Mouse (Mus musculus) lung, postnatal 0 days (tissue): ENCODE data around the gene Crtc2. TPM values are rescaled to one million over a fixed set of nuclear protein-coding genes. Genes with fewer than 3 reads are reported as not detected.

Experiments used
- ATAC-seq: fragments of 200-750 bp; cut with Nextera tagmentation; 2 replicates; pipeline ENCODE4 v1.8.0; 2017; ENCODE audit warnings: moderate library complexity
- DNase-seq: peaks from one replicate; pipeline ENCODE4 v3.0.0-alpha.2; 2016; ENCODE audit warnings: low spot score
- H3K27ac ChIP-seq: fragments of 300-500 bp; sonication (generic); 2 replicates; pipeline ENCODE4 v1.5.1; 2014; ENCODE audit warnings: antibody characterized with exemption, mild to moderate bottlenecking, low read length, mixed read lengths
- H3K27me3 ChIP-seq: fragments of 300-500 bp; sonication (generic); replicated peaks from 2 replicates; pipeline ENCODE4 v1.6.1; 2014; ENCODE audit warnings: low read length, mixed read lengths; ENCODE audit not compliant: insufficient read depth
- H3K36me3 ChIP-seq: fragments of 300-500 bp; sonication (generic); 2 replicates; pipeline ENCODE4 v1.6.1; 2014; ENCODE audit warnings: low read length, mixed read lengths; ENCODE audit not compliant: insufficient read depth
- H3K4me1 ChIP-seq: fragments of 300-500 bp; sonication (generic); 2 replicates; pipeline ENCODE4 v1.6.1; 2014; ENCODE audit warnings: antibody characterized with exemption, low read depth, low read length, mixed read lengths; ENCODE audit not compliant: insufficient read depth
- H3K4me2 ChIP-seq: fragments of 300-500 bp; sonication (generic); replicated peaks from 2 replicates; pipeline ENCODE4 v1.6.1; 2014; ENCODE audit warnings: low read depth, mild to moderate bottlenecking, low read length, moderate library complexity, mixed read lengths
- H3K4me3 ChIP-seq: fragments of 300-500 bp; sonication (generic); 2 replicates; pipeline ENCODE4 v1.5.1; 2014; ENCODE audit warnings: low read depth, low read length
- H3K9ac ChIP-seq: fragments of 300-500 bp; sonication (generic); replicated peaks from 2 replicates; pipeline ENCODE4 v1.6.1; 2014; ENCODE audit warnings: low read depth, mild to moderate bottlenecking
- H3K9me3 ChIP-seq: fragments of 300-500 bp; sonication (generic); 2 replicates; pipeline ENCODE4 v1.6.1; 2016; ENCODE audit warnings: low read length, mixed read lengths
- CTCF ChIP-seq: IDR thresholded peaks from 2 replicates; pipeline ENCODE4 v1.5.1; 2016; ENCODE audit warnings: antibody characterized with exemption, mild to moderate bottlenecking
- EP300 ChIP-seq: IDR thresholded peaks from 2 replicates; pipeline ENCODE4 v1.6.1; 2016; ENCODE audit warnings: antibody characterized with exemption, mild to moderate bottlenecking, control low read depth
- WGBS: fragments of 180-500 bp; shearing (Covaris S2); extraction: QIAGEN DNeasy Blood & Tissue Kit; methylation state at CpG from one replicate; pipeline ENCODE4 v1.1.7; 2014; 5-methylcytosine and 5-hydroxymethylcytosine counted together
- polyA plus RNA-seq: library from polyadenylated mRNA; unstranded; fragments of >200 nt; fragmentation: Nextera tagmentation; extraction: Ambion mirVana; gene quantifications from 2 replicates; pipeline ENCODE4 v1.2.1, GENCODE M21; 2015

The Crtc2 gene
- 11.9 and 16.2 TPM in 2 replicates for polyA plus RNA-seq

- Histone ChIP-seq H3K27me3 (no peaks in the 10 kb centered on the region), H3K4me1 (peaks cover 11% of the 10 kb centered on the region; the same call in 1 of the 2 replicates), H3K4me2 (peak within 1 kb of the TSS; percentile 72), H3K36me3 (peaks cover 4% of the 10 kb centered on the region; the same call in 1 of the 2 replicates), H3K9ac (peak within 1 kb of the TSS; percentile 91), H3K27ac (peak within 1 kb of the TSS; percentile 90), H3K9me3 (no peaks in the 10 kb centered on the region), H3K4me3 (peak within 1 kb of the TSS; percentile 81)
- WGBS: under 1% methylated on average over 38 of the region's 40 CpGs
- peak; percentile 99 for DNase-seq
- TF ChIP-seq CTCF: no peak
- TF ChIP-seq EP300: no peak
- ATAC-seq: peak; percentile 99
Observed at GRCm38 (mm10) chr3:90253653-90254418, at the start of gene Crtc2. Gene Crtc2 (plus strand): TSS chr3:90254163.

DNA sequence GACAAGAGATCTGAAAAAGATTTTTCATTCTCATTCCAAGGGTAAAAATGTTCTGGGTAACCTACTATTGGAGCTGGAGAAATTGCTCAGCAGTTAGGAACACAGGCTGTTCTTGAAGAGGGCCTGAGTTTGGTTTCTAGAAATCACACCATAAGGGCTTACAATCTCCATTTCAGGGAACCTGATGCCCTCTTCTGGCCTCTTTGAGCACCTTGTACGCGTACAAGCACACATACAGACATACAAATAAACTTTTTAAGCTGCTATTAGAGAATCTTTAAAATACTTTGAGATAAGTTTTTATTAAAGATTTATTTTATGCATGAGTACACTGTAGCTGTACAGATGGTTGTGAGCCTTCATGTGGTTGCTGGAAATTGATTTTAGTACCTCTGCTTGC, 49.4 kb upstream of the Crtc2 start:
- Histone ChIP-seq H3K4me3 (no peak overlapping the region), H3K27me3 (no peaks in the 10 kb centered on the region), H3K36me3 (peaks cover 7% of the 10 kb centered on the region; the same call in 1 of the 2 replicates), H3K27ac (no peak overlapping the region), H3K4me2 (no peak overlapping the region), H3K9me3 (no peaks in the 10 kb centered on the region), H3K4me1 (no peaks in the 10 kb centered on the region), H3K9ac (no peak overlapping the region)
- ATAC-seq (no peak), DNase-seq (no peak)
- 97% methylated on average over 2 of the region's 2 CpGs for whole genome bisulfite sequencing
- TF ChIP-seq CTCF (no peak), EP300 (no peak)

- Histone ChIP-seq H3K36me3 (peaks cover 16% of the 10 kb centered on the region; the same call in 1 of the 2 replicates), H3K9ac (no peak overlapping the region), H3K4me2 (no peak overlapping the region), H3K9me3 (no peaks in the 10 kb centered on the region), H3K4me3 (no peak overlapping the region), H3K4me1 (peaks cover 8% of the 10 kb centered on the region; the same call in 1 of the 2 replicates), H3K27ac (no peak overlapping the region), H3K27me3 (no peaks in the 10 kb centered on the region)
- no peak for TF ChIP-seq CTCF
- no peak for TF ChIP-seq EP300
- DNase-seq: peak; percentile 64
- WGBS: 83% methylated on average over 2 of the region's 2 CpGs
- peak; percentile 54 for ATAC-seq
Observed at GRCm38 (mm10) chr3:90208662-90209061, 45.3 kb upstream of the Crtc2 start.

GRCm38 (mm10) chr3:90209908-90210566, 43.9 kb upstream of the Crtc2 start:
- Histone ChIP-seq H3K9me3 (no peaks in the 10 kb centered on the region), H3K4me3 (no peak overlapping the region), H3K27me3 (no peaks in the 10 kb centered on the region), H3K4me1 (peaks cover 8% of the 10 kb centered on the region; the same call in 1 of the 2 replicates), H3K9ac (no peak overlapping the region), H3K4me2 (no peak overlapping the region), H3K36me3 (peaks cover 16% of the 10 kb centered on the region; the same call in 1 of the 2 replicates), H3K27ac (no peak overlapping the region)
- ATAC-seq (no peak), DNase-seq (no peak)
- 93% methylated on average over 5 of the region's 5 CpGs for WGBS
- TF ChIP-seq CTCF (no peak), EP300 (no peak)

DNA sequence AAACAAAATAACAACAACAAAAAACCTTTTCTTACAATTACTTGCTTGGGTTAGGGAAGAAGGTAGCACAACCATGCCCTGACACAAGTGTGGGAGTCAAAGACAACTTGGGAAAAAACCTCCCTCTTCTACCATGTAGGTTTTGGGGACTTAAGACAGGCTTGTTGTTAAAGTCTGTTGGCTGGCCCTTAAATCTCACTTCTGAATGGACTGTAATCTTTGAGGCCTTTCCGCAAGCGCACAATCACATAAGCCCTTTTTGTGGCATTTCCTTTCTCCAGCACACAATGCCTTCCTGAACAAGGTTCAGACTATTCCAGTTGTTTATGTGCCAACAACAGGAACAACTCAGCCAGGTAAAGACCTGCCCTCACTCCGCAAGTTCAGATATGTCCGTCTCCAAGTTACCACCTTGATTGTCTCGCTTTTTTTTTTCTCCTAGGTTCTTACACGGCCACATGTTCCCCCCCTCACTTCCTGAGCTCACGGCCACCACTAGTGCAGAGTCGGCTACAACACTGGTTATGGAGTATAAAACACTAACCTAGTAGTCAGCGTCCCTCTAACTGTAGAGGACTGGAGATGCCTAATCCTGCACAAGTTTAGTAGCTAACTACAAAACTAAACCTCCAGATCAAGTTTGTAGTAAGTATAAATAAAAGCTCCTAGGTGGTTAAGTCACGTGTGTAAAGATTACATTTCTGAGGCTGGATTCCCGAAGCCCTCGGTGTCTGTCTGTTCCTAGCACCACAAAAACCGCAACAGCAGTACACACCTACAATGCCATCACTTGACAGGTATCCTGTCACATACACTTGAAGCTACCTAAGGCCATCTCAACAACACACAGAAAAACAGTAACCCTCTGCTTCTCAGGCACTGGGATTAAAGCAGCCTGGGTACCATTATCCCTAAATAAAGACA, 42.2 kb upstream of the Crtc2 start:
- no peak for ATAC-seq
- Histone ChIP-seq H3K4me2 (peak overlapping the region; percentile 57; the same call in 1 of the 2 replicates), H3K4me3 (no peak overlapping the region), H3K9me3 (no peaks in the 10 kb centered on the region), H3K27me3 (no peaks in the 10 kb centered on the region), H3K9ac (no peak overlapping the region), H3K27ac (no peak overlapping the region), H3K36me3 (peaks cover 16% of the 10 kb centered on the region; the same call in 1 of the 2 replicates), H3K4me1 (peaks cover 8% of the 10 kb centered on the region; the same call in 1 of the 2 replicates)
- 57% methylated on average over 13 of the region's 13 CpGs for WGBS
- TF ChIP-seq CTCF (no peak), EP300 (no peak)
- no peak for DNase-seq
